Mouse (Mus musculus) thymus, postnatal 36 days (tissue): ENCODE measurements around the gene 1810024B03Rik.
"Not testable (repeated sequence)": the region's sequence is repeated elsewhere in the genome, so short reads cannot be mapped to it uniquely, and the experiment has no call there.

ENCODE experiments used
- DNase-seq, 2 experiments: peaks; one replicate each; pipeline ENCODE4 v3.0.0; 2022; ENCODE audit warnings: mixed read lengths in 2 of 2

The 1810024B03Rik gene

GRCm38 (mm10) chr2:127207547-127208451, at the start of gene 1810024B03Rik, which contains the start of gene Snrnp200:
Gene 1810024B03Rik, minus strand, starts transcription at chr2:127208280.
Gene Snrnp200, plus strand, starts transcription at chr2:127208386.
- peak; percentile 91 to 92 for DNase-seq

- no peak for DNase-seq
Measured at GRCm38 (mm10) chr2:127255294-127255693, 47.2 kb upstream of the 1810024B03Rik start.

- no peak for DNase-seq
Measured at GRCm38 (mm10) chr2:127254604-127255134, 46.6 kb upstream of the 1810024B03Rik start.

- no peak for DNase-seq
Measured at GRCm38 (mm10) chr2:127252787-127253186, 44.7 kb upstream of the 1810024B03Rik start.

- no peak for DNase-seq
Measured at GRCm38 (mm10) chr2:127251880-127252527, 43.9 kb upstream of the 1810024B03Rik start.

- no peak for DNase-seq
Measured at GRCm38 (mm10) chr2:127251457-127251856, 43.4 kb upstream of the 1810024B03Rik start.

GRCm38 (mm10) chr2:127250291-127251008, 42.4 kb upstream of the 1810024B03Rik start:
- DNase-seq: no peak

GRCm38 (mm10) chr2:127248334-127249004, 40.4 kb upstream of the 1810024B03Rik start:
- peak; percentile 48 to 66 for DNase-seq

GRCm38 (mm10) chr2:127247592-127248333, 39.7 kb upstream of the 1810024B03Rik start, which contains the start of the genes Ciao1 and Tmem127:
Gene Ciao1, minus strand, starts transcription at chr2:127247816.
Gene Tmem127, plus strand, starts transcription at chr2:127247908.
- peak; percentile 94 to 98 for DNase-seq

- no peak for DNase-seq
Measured at GRCm38 (mm10) chr2:127240065-127240464, 32.0 kb upstream of the 1810024B03Rik start.

GRCm38 (mm10) chr2:127237897-127238610, 30.0 kb upstream of the 1810024B03Rik start:
- no peak for DNase-seq

GRCm38 (mm10) chr2:127225261-127225660, 17.2 kb upstream of the 1810024B03Rik start:
- no peak for DNase-seq

- no peak for DNase-seq
Measured at GRCm38 (mm10) chr2:127217746-127218145, 9.7 kb upstream of the 1810024B03Rik start.

GRCm38 (mm10) chr2:127210701-127211100, 2.6 kb upstream of the 1810024B03Rik start:
- DNase-seq: no peak

- no peak for DNase-seq
Measured at GRCm38 (mm10) chr2:127208452-127208769, 331 bp upstream of the 1810024B03Rik start.

- DNase-seq: no peak
Measured at GRCm38 (mm10) chr2:127206916-127207315, 1.2 kb downstream of the 1810024B03Rik start.

GRCm38 (mm10) chr2:127205936-127206335, 2.1 kb downstream of the 1810024B03Rik start:
- DNase-seq: not testable (repeated sequence)

- peak; percentile 34 to 53 for DNase-seq
Measured at GRCm38 (mm10) chr2:127204932-127205331, 3.1 kb downstream of the 1810024B03Rik start.

GRCm38 (mm10) chr2:127189574-127189973, 18.5 kb downstream of the 1810024B03Rik start:
- no peak for DNase-seq

- peak; percentile 61 to 81 for DNase-seq
Measured at GRCm38 (mm10) chr2:127182598-127183381, 25.3 kb downstream of the 1810024B03Rik start.
